Mouse (Mus musculus) B cell, adult 2 months (primary cell): Measurements from ENCODE around the gene Chrne.
A peak's percentile ranks its signal among the peaks of the same experiment; 100 is the strongest.

ENCODE experiments used
- DNase-seq, 2 experiments: peaks; one replicate each; pipeline ENCODE4 v3.0.0; 2022

Gene Chrne

GRCm38 (mm10) chr11:70623053-70623742, 4.2 kb upstream of the Chrne start:
- DNase-seq = no peak

DNA sequence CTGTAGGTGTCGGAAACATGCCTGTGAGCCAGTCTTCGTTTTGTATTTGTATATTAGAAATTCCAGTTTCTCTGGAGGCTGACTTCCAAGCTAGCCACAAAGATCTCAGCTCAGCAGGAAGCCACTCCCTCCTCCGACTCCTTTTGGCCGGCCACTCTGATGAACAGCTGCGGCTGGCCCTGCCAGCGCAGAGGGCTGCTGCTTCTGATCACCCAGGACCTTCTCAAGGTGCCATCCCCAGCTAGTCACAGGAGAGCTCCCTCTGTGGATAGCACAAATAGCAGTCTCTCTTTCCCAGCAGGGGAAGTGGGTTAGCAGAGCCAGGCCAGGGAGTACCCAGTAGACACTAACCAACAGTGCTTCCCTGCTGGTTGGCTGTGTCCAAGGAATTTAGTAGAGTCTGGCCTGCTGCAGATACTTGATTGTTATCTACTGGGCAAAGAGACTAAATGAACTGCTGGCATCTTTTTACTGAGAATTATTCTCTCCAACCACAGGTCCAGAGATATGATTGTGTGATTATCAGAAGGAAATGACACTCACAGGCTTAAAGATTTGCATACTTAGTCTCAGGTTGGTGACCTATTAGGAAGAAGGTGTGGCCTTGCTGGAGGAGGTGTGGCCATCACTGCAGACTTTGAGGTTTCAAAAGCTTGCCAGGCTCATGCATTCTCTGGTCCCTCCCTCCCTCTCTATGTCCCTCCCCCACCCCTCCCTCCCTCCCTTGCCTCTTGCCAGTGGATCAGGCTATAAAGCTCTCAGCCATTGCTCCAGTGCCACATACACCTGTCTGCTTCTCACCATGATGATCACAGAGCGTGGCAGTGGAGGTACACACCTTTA, 3.2 kb upstream of the Chrne start:
- peak; percentile 50 to 59 for DNase-seq

DNA sequence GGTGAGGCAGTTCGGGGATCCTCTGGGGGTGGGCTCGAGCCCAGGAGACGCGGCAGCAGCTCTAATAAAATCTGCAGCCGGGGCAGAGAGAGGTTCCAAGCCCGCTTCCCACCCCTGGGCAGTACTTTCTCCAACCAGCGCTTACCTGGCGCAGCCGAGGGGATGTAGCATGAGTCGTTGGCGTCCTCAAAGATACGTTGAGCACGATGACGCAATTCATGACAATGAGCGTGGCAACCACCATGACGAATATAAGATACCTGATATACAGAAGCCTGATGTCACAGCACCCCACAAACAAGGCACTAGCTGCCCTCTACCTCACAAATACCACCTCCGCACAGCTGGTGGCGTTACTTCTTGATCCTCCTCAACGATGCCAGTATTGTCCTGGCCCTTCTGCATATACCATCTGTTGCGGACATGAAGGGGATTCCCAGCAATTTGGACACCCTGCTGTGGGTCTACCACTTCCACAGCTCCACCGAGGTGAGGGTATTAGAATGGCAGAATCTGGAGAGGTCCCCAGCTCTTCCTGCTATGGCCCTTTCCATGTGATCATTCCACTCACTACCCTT, 3.4 kb downstream of the Chrne start, which contains the start of gene 4930544D05Rik:
4930544D05Rik (plus strand) TSS at position 333 of the 578 bp plus-strand sequence.
- peak in 1 of 2 experiments; percentile 33 for DNase-seq

DNA sequence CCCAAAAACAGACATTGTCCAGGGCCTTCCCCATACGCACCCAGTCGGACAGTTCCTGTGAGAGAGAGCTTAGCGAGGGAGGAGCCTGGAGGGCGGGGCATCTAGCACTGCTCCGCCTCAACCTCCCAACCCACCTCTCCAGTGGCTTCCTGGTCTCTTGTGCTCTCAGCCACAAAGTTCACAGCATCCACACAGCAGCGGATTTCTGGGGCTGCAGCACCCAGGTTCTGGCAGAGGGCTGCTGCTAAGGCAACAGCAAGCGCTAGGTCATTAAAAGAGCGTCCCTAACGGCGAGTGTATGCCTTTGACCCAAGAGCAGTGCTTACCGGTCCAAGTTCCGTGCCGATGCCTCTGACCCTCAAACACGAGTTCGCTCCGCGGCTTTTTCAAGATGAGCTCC, 3.9 kb downstream of the Chrne start:
- DNase-seq = peak; percentile 73 to 74

- no peak for DNase-seq
Measured at GRCm38 (mm10) chr11:70612505-70612904, 6.5 kb downstream of the Chrne start.

DNA sequence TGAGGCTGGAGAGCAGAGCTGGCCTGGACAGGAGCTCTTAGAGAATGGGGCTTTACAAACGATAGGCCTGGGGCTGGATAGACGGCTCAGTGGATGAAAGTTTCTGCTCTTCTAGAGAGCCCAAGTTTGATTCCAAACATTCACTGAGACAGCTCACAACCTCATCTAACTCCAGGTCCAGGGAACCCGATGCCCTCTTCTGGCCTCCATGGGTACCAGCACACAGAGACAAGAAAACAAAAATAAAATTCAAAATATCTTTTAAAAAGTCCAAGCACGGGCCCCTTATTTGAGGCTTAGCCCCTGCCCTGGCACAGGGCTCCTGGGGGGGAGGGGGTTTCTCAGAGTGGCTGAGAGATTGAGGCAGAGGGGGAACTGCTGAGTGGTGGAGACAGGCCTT, 8.3 kb downstream of the Chrne start:
- no peak for DNase-seq

DNA sequence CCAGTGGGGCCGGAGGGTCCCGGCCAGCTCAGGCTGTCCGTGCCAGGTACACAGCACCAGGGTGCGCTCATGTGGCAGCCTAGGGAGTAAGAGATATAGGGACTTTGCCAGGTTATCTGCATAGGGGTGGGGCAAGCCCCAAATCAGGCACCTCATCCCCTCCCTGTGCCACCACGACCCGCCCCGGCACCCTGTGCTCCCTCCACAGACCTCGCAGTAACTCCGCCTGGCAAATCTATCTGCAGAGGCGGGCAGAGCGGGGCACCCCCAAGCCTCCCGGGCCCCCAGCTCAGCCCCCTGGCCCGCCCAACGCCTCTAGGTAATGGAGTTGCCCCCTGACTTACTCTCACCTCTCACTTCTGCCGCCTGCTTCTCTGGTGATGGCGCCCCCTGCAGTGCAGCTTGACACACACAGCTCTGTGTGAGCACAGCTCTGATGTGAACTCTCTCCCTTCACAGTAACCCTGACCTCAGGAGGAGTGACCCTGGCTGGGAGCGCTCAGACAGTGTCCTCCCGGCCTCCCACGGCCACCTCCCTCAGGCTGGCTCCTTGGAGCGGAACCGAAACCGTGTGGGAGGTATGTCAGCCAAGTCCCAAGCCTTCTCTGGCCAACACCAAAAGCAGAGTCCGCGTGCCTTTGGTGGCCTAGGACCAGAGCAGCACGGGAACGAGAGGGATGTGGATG, 10.5 kb downstream of the Chrne start:
- peak; percentile 55 to 58 for DNase-seq

DNA sequence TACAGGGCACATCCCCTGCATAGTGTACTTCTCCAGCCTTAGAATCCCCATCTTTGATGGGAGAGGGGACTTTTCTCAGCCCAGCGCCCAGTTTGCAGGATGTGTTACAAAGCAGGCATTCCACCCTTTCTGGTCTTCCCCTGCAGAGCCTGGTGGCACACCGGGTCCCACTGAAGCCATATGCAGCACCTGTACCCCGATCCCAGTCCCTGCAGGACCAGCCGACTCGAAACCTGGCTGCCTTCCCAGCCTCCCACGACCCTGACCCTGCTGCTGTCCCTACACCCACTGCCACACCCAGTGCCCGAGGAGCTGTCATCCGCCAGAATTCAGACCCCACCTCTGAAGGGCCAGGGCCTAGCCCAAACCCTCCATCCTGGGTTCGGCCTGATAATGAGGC, 11.4 kb downstream of the Chrne start:
- DNase-seq = no peak

GRCm38 (mm10) chr11:70606717-70607116, 12.3 kb downstream of the Chrne start:
- no peak for DNase-seq

DNA sequence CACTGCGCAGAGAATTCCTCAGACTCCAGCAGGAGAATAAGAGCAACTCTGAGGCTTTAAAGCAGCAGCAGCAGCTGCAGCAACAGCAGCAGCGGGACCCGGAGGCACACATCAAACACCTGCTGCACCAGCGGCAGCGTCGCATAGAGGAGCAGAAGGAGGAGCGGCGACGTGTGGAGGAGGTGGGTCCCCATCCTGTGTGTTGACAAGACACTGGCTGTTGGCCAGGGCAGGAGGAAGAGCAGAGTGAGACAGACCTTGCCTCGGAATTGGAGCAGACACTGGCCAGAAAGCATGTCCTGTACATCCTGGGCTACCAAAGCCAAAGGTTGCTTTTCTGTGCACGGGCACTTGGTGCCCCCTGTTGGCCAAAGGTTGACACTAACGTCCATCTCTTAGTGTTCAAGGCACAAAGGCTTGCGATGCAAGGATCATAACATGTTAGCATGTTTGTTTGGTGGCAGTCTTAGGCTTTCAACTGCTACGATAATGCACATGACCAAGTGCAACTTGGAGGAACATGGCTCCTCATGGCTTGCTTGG, 13.9 kb downstream of the Chrne start:
- peak; percentile 84 for DNase-seq

DNA sequence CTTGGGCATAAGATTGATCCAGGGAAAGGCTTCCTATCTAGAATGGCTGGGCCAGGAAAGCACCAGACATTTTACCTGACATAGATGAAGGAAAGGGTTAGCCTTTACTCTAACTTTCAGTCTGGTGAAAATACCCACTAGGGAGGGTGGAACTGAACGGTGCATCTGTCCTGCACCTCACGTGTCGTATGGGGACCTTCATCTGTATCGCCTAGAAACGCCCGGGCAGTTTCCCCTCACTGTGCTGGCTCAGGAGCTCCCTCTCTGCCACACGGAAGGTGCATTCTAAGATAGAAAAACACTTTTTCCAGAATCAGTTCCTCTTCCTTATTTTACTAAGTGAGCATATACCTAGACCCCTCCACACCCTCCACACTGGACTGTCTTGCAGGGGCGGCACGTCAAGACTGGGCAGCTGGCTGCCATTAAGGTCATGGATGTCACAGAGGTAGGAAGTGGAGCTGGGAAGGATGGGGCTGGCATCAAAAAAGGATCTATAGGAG, 20.5 kb downstream of the Chrne start:
- DNase-seq = no peak

GRCm38 (mm10) chr11:70597301-70597700, 21.7 kb downstream of the Chrne start:
- DNase-seq = no peak

DNA sequence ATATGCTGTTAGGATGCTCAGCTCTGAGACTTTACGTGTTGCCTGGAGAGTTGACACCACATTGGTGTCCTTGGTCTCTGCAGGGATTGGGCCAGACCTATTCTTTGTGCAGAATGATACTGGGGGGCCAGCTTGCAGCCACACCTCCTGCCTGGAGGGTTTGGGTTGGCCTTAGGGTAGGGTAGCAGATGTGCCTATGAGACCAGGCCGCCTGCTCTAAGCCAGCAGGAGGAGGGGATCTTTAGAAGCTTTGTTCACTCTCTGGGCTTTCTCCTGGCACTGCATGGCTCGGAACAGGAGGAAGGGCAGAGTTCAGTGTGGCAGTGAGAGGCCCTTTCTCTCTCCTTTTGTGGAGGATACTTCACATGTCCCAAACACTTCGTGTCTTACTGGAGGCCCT, 22.9 kb downstream of the Chrne start:
- DNase-seq = no peak

DNA sequence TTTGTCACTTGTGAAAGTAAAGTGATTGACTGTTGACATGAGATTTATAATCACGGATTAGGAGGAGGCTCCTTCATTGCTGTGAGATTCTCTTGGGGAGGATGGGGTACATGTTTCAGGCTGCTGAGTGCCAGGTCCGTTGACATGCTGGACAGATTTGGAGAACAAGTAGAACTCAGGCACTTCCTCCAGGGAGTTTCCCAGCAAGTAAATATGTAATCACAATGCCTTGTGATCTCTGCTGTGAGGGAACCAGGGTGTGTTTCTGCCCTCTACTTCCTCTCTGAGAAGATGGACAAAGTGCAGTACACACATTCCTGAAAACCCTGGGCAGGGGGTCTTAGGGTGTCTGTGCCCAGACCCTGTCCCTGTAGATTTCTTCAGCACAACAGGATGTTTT, 23.4 kb downstream of the Chrne start:
- no peak for DNase-seq

DNA sequence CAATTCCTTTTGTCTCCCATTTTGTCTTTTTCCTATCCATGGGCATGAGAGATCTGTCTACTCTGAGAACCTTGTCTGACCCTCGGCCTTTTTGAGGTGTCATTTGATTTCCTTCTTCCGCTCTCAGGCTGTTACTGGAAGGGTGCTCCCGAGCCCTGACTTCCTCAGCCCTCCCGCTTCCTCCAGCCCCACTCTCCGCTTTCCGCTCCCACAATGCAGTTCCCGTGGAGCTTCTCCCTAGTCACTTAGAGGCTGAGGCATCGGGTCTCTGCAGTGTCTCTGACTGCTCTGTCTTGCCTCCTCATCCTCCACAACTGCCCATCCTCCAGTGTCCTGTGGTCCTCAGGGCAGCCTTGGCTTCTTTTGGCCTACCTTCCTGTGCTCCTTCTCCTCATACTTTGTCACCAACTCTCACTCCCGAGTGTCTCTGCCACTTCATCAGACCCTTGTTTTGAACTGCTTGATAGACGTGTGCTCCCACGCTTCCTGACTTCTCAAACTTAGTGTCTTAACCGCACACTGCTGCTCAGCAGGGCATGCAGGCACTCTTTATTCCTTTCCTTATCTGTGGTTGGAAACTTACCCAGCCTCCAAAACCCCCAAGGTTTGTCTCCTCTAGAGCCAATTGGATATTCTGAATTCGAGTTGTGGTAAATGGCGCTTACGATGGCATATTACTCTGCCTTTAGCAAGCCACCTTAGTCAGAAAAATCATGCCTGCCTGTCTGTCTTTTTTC, 24.6 kb downstream of the Chrne start:
- no peak for DNase-seq

GRCm38 (mm10) chr11:70591733-70592132, 27.3 kb downstream of the Chrne start:
- no peak for DNase-seq

DNA sequence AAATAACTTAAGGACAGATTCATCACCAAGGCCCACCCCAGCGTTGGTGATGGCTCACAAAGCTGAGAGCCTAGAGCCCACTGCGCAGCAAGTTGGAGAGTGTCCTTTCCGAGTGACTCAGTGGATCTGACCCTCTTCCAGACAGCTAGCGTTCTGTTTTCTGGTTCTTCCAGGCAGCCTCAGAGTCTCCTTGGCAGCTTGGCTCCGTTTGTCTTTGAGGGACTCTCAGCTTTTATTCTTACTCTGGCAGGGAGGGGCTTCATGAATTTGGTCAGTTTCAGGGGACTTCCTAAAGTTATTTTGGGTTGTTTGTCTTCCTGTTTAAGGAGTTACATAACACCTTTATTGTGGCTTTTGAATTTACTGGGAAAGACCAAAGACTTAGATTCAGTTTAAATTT, 32.1 kb downstream of the Chrne start:
- DNase-seq = no peak

- no peak for DNase-seq
Measured at GRCm38 (mm10) chr11:70586261-70586660, 32.8 kb downstream of the Chrne start.

DNA sequence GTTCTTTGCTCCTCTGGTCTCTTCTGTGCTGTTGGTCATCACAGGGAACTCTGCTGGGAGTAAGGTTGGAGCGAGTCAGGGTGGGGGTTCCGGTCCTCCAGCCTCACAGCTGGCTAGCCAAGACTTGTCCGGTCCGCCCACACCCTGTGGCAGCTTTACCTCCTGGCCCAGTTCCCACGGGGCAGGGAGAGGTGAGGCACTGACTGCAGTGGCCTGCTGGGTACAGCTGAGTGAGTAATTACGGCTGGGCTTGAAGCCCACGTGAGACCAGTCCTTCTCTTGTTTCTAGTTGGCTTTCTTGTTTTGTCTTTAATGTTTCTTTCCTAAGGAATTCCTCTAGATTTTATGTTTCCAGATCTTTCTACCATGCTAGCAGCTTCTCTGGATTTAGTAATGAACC, 33.6 kb downstream of the Chrne start:
- no peak for DNase-seq

DNA sequence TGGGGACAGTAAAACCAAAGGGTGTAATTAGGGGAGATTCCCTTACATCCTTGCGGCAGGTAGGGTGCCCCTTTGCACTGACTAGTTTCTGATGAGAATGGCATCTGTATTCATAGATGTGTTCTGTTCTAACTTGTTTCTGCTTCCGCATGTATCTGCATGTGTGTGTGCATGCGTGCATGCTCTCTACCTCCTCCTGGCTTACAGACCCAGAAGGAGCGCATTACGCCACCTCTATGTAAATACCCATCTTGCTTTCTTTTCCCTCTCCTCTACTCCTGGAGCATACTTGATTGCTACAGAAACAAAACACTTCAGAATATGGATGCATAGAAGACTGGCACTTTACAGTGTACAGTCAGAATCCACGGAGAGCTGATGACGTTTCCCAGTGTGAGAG, 35.2 kb downstream of the Chrne start:
- no peak for DNase-seq

GRCm38 (mm10) chr11:70583022-70583714, 35.8 kb downstream of the Chrne start:
- DNase-seq = no peak
